Mouse (Mus musculus): Measurements from ENCODE around the gene Camta1. TPM values are rescaled to one million over a fixed set of nuclear protein-coding genes. Genes with fewer than 3 reads are reported as not detected.

The Camta1 gene
- polyA plus RNA-seq, 1 experiment from 2014 or later: 83.5 TPM

- no peak overlapping the region for H3K4me3 ChIP-seq (ENCODE audit: low read length)
- 61% methylated on average over 5 of the region's 5 CpGs for WGBS
Measured at GRCm38 (mm10) chr4:151770697-151771096, 91.0 kb downstream of the Camta1 start.

GRCm38 (mm10) chr4:151767786-151768185 is 93.9 kb downstream of the Camta1 start:
- H3K4me2 ChIP-seq (replicated peaks; ENCODE audit: low read depth, low read length): no peak overlapping the region
- no peaks in the 10 kb centered on the region for H3K27me3 ChIP-seq (ENCODE audit: insufficient read depth, low read length)
- H3K36me3 ChIP-seq (ENCODE audit: insufficient read depth, low read length): no peaks in the 10 kb centered on the region
- ATAC-seq (ENCODE audit: low FRiP score, low TSS enrichment): no peak
- no peak overlapping the region for H3K9ac ChIP-seq (replicated peaks; ENCODE audit: low read length)
- WGBS: 87% methylated on average over 4 of the region's 4 CpGs
- no peaks in the 10 kb centered on the region for H3K4me1 ChIP-seq (ENCODE audit: insufficient read depth, low read length)
- no peaks in the 10 kb centered on the region for H3K9me3 ChIP-seq (ENCODE audit: low read length)
- H3K4me3 ChIP-seq (ENCODE audit: low read length): no peak overlapping the region
- no peak overlapping the region for H3K27ac ChIP-seq (ENCODE audit: low read length)

More at GRCm38 (mm10) chr4:151770697-151771096, 91.0 kb downstream of the Camta1 start:
- no peaks in the 10 kb centered on the region for H3K4me1 ChIP-seq (ENCODE audit: insufficient read depth, low read length)
- no peak overlapping the region for H3K9ac ChIP-seq (replicated peaks; ENCODE audit: low read length)
- H3K36me3 ChIP-seq (ENCODE audit: insufficient read depth, low read length): no peaks in the 10 kb centered on the region
- no peak for ATAC-seq (ENCODE audit: low FRiP score, low TSS enrichment)
- H3K27me3 ChIP-seq (ENCODE audit: insufficient read depth, low read length): no peaks in the 10 kb centered on the region
- no peaks in the 10 kb centered on the region for H3K9me3 ChIP-seq (ENCODE audit: low read length)
- H3K4me2 ChIP-seq (replicated peaks; ENCODE audit: low read depth, low read length): no peak overlapping the region
- no peak overlapping the region for H3K27ac ChIP-seq (ENCODE audit: low read length)

GRCm38 (mm10) chr4:151767361-151767760 is 94.3 kb downstream of the Camta1 start:
- no peak for ATAC-seq (ENCODE audit: low FRiP score, low TSS enrichment)
- H3K27ac ChIP-seq (ENCODE audit: low read length): no peak overlapping the region

GRCm38 (mm10) chr4:151765376-151765775 is 96.3 kb downstream of the Camta1 start:
- no peak for ATAC-seq (ENCODE audit: low FRiP score, low TSS enrichment)
- no peak overlapping the region for H3K4me2 ChIP-seq (replicated peaks; ENCODE audit: low read depth, low read length)
- H3K9me3 ChIP-seq (ENCODE audit: low read length): no peaks in the 10 kb centered on the region
- no peaks in the 10 kb centered on the region for H3K4me1 ChIP-seq (ENCODE audit: insufficient read depth, low read length)
- H3K27me3 ChIP-seq (ENCODE audit: insufficient read depth, low read length): no peaks in the 10 kb centered on the region
- H3K27ac ChIP-seq (ENCODE audit: low read length): no peak overlapping the region
- no peaks in the 10 kb centered on the region for H3K36me3 ChIP-seq (ENCODE audit: insufficient read depth, low read length)
- 60% methylated on average over 4 of the region's 4 CpGs for WGBS
- H3K9ac ChIP-seq (replicated peaks; ENCODE audit: low read length): no peak overlapping the region
- no peak overlapping the region for H3K4me3 ChIP-seq (ENCODE audit: low read length)

More at GRCm38 (mm10) chr4:151767361-151767760, 94.3 kb downstream of the Camta1 start:
- 92% methylated on average over 8 of the region's 8 CpGs for WGBS
- H3K4me2 ChIP-seq (replicated peaks; ENCODE audit: low read depth, low read length): no peak overlapping the region
- no peak overlapping the region for H3K9ac ChIP-seq (replicated peaks; ENCODE audit: low read length)
- no peaks in the 10 kb centered on the region for H3K9me3 ChIP-seq (ENCODE audit: low read length)
- H3K27me3 ChIP-seq (ENCODE audit: insufficient read depth, low read length): no peaks in the 10 kb centered on the region
- no peaks in the 10 kb centered on the region for H3K4me1 ChIP-seq (ENCODE audit: insufficient read depth, low read length)
- H3K36me3 ChIP-seq (ENCODE audit: insufficient read depth, low read length): no peaks in the 10 kb centered on the region
- no peak overlapping the region for H3K4me3 ChIP-seq (ENCODE audit: low read length)

- no peaks in the 10 kb centered on the region for H3K27me3 ChIP-seq (ENCODE audit: insufficient read depth, low read length)
- 0 out of 2 replicates have a peak, but pooled peaks have one; percentile 59 for ATAC-seq (ENCODE audit: low FRiP score, low TSS enrichment)
- 35% methylated on average over 6 of the region's 6 CpGs for WGBS
Measured at GRCm38 (mm10) chr4:151763928-151764327, 97.7 kb downstream of the Camta1 start.

GRCm38 (mm10) chr4:151759095-151759494 is 102.6 kb downstream of the Camta1 start:
- no peak overlapping the region for H3K4me3 ChIP-seq (ENCODE audit: low read length)
- no peaks in the 10 kb centered on the region for H3K27me3 ChIP-seq (ENCODE audit: insufficient read depth, low read length)
- H3K4me2 ChIP-seq (replicated peaks; ENCODE audit: low read depth, low read length): no peak overlapping the region
- 64% methylated on average over 2 of the region's 2 CpGs for WGBS
- ATAC-seq (ENCODE audit: low FRiP score, low TSS enrichment): no peak
- H3K4me1 ChIP-seq (ENCODE audit: insufficient read depth, low read length): no peaks in the 10 kb centered on the region
- H3K9me3 ChIP-seq (ENCODE audit: low read length): no peaks in the 10 kb centered on the region
- H3K36me3 ChIP-seq (ENCODE audit: insufficient read depth, low read length): no peaks in the 10 kb centered on the region
- no peak overlapping the region for H3K9ac ChIP-seq (replicated peaks; ENCODE audit: low read length)
- no peak overlapping the region for H3K27ac ChIP-seq (ENCODE audit: low read length)

More at GRCm38 (mm10) chr4:151763928-151764327, 97.7 kb downstream of the Camta1 start:
- Histone ChIP-seq H3K9ac (replicated peaks; ENCODE audit: low read length) (no peak overlapping the region), H3K27ac (ENCODE audit: low read length) (no peak overlapping the region), H3K36me3 (ENCODE audit: insufficient read depth, low read length) (no peaks in the 10 kb centered on the region), H3K4me2 (replicated peaks; ENCODE audit: low read depth, low read length) (no peak overlapping the region), H3K9me3 (ENCODE audit: low read length) (no peaks in the 10 kb centered on the region), H3K4me1 (ENCODE audit: insufficient read depth, low read length) (no peaks in the 10 kb centered on the region), H3K4me3 (ENCODE audit: low read length) (no peak overlapping the region)

GRCm38 (mm10) chr4:151758337-151758736 is 103.3 kb downstream of the Camta1 start:
- H3K27ac ChIP-seq (ENCODE audit: low read length): no peak overlapping the region
- H3K4me3 ChIP-seq (ENCODE audit: low read length): no peak overlapping the region
- 0 out of 2 replicates have a peak, but pooled peaks cover 5% of the 10 kb centered on the region for H3K4me1 ChIP-seq (ENCODE audit: insufficient read depth, low read length)
- H3K9ac ChIP-seq (replicated peaks; ENCODE audit: low read length): no peak overlapping the region
- 88% methylated on average over 13 of the region's 13 CpGs for WGBS
- no peaks in the 10 kb centered on the region for H3K9me3 ChIP-seq (ENCODE audit: low read length)
- H3K4me2 ChIP-seq (replicated peaks; ENCODE audit: low read depth, low read length): no peak overlapping the region
- H3K27me3 ChIP-seq (ENCODE audit: insufficient read depth, low read length): no peaks in the 10 kb centered on the region
- ATAC-seq (ENCODE audit: low FRiP score, low TSS enrichment): no peak
- H3K36me3 ChIP-seq (ENCODE audit: insufficient read depth, low read length): no peaks in the 10 kb centered on the region

GRCm38 (mm10) chr4:151757261-151757660 is 104.4 kb downstream of the Camta1 start:
- Histone ChIP-seq H3K36me3 (ENCODE audit: insufficient read depth, low read length) (no peaks in the 10 kb centered on the region), H3K27ac (ENCODE audit: low read length) (no peak overlapping the region), H3K4me2 (replicated peaks; ENCODE audit: low read depth, low read length) (no peak overlapping the region), H3K4me1 (ENCODE audit: insufficient read depth, low read length) (0 out of 2 replicates have a peak, but pooled peaks cover 7% of the 10 kb centered on the region), H3K9me3 (ENCODE audit: low read length) (no peaks in the 10 kb centered on the region), H3K4me3 (ENCODE audit: low read length) (no peak overlapping the region), H3K9ac (replicated peaks; ENCODE audit: low read length) (no peak overlapping the region), H3K27me3 (ENCODE audit: insufficient read depth, low read length) (no peaks in the 10 kb centered on the region)
- no peak for ATAC-seq (ENCODE audit: low FRiP score, low TSS enrichment)
- 97% methylated on average over 3 of the region's 3 CpGs for WGBS

GRCm38 (mm10) chr4:151756400-151756799 is 105.3 kb downstream of the Camta1 start:
- WGBS: 27% methylated on average over 10 of the region's 10 CpGs
- no peak for ATAC-seq (ENCODE audit: low FRiP score, low TSS enrichment)

GRCm38 (mm10) chr4:151753231-151753630 is 108.4 kb downstream of the Camta1 start:
- no peak for ATAC-seq (ENCODE audit: low FRiP score, low TSS enrichment)
- H3K9me3 ChIP-seq (ENCODE audit: low read length): no peaks in the 10 kb centered on the region

More at GRCm38 (mm10) chr4:151756400-151756799, 105.3 kb downstream of the Camta1 start:
- Histone ChIP-seq H3K27ac (ENCODE audit: low read length) (no peak overlapping the region), H3K4me3 (ENCODE audit: low read length) (no peak overlapping the region), H3K36me3 (ENCODE audit: insufficient read depth, low read length) (no peaks in the 10 kb centered on the region), H3K4me2 (replicated peaks; ENCODE audit: low read depth, low read length) (no peak overlapping the region), H3K9me3 (ENCODE audit: low read length) (no peaks in the 10 kb centered on the region), H3K27me3 (ENCODE audit: insufficient read depth, low read length) (no peaks in the 10 kb centered on the region), H3K4me1 (ENCODE audit: insufficient read depth, low read length) (0 out of 2 replicates have a peak, but pooled peaks cover 7% of the 10 kb centered on the region), H3K9ac (replicated peaks; ENCODE audit: low read length) (no peak overlapping the region)

More at GRCm38 (mm10) chr4:151753231-151753630, 108.4 kb downstream of the Camta1 start:
- Histone ChIP-seq H3K4me2 (replicated peaks; ENCODE audit: low read depth, low read length) (no peak overlapping the region), H3K4me1 (ENCODE audit: insufficient read depth, low read length) (0 out of 2 replicates have a peak, but pooled peaks cover 7% of the 10 kb centered on the region), H3K4me3 (ENCODE audit: low read length) (no peak overlapping the region), H3K36me3 (ENCODE audit: insufficient read depth, low read length) (no peaks in the 10 kb centered on the region), H3K27ac (ENCODE audit: low read length) (no peak overlapping the region), H3K27me3 (ENCODE audit: insufficient read depth, low read length) (no peaks in the 10 kb centered on the region), H3K9ac (replicated peaks; ENCODE audit: low read length) (no peak overlapping the region)
- 68% methylated on average over 10 of the region's 10 CpGs for WGBS

Data from kidney, embryonic 16.5 days (tissue).